Mouse (Mus musculus): ENCODE data around the gene Skint3.
"Not testable (repeated sequence)": the region's sequence is repeated elsewhere in the genome, so short reads cannot be mapped to it uniquely, and the experiment has no call there.

Skint3 gene

DNA sequence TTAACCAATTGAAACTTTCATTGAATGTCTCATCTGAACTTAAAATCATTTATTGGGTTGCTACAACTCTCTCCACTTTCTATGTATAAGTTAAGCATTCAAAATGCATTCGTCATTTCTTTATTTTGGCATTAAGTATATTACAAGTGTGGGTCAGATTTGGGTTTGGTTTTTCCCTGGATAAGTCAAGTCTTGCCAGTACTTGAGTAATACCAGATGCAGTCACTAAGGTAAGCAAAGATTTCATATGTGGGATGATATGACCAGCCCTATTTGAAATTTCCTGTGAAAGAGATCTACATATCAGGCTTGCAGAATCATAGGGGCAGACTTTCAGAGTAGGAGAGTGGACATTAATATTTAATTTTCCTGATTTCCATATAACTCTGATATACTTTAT is at the start of gene Skint3:
Skint3 (plus strand) TSS at position 301 of the 400 bp plus-strand sequence.
- DNase-seq (ENCODE audit: low read depth, low spot score) = no peak

DNA sequence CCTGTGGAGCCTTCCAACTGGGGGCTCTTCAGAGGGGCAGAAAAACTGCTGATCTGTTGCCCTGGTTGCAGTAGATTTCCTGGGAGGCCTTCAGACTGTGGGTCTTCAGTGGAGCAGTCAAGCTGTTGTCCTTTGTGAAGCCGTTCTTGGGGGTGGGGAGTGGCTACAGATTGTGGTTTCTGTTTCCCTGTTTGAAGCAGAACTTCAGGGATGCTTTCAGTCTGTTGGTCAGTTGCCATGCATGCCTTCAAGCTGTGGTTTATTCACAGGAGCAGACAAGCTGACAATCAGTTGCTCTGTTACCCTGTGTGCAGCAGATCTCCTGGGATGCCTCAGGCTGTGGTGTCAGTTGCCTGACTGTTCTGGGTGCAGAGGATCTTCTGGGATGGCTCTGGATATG is 11.4 kb downstream of the Skint3 start:
- no peak for DNase-seq (ENCODE audit: low read depth, low spot score)

DNA sequence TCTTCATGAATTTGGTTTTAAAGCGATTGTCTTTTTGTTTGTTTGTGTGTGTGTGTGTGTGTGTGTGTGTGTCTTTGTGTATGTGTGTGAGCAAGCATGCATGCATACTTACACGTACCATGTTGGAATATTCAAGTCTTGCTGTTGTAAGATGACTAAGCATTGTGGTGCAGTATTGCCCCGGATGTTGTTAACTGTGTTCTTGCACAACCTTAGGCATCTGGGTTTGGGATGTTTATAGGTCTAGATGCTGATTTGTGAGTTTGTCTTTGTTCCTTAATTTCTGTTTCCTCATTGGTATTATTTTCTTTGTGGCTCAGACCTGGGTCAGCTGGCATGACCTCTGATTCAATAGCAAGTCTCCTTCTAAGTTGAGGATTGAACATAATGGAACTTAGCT is 11.9 kb downstream of the Skint3 start:
- DNase-seq (ENCODE audit: low read depth, low spot score) = no peak

DNA sequence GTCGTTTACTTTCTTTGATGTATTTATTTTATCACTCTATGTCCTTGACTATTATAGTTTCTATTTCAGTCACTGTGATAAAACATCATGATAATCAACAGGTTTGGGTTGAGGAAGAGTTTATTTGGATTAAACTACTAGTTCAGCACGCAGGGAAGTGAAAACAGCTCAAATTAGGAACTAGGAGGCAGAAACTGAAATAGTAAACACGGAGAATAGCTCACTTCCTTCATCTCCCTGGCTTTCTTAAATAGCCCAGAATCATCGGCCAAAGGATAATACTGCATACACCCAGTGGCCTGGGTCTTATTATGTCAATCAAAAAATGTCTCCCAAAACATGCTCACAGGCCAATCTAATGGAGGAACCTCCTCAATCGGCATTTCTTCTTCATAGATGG is 24.0 kb downstream of the Skint3 start:
- no peak for DNase-seq (ENCODE audit: low read depth, low spot score)

DNA sequence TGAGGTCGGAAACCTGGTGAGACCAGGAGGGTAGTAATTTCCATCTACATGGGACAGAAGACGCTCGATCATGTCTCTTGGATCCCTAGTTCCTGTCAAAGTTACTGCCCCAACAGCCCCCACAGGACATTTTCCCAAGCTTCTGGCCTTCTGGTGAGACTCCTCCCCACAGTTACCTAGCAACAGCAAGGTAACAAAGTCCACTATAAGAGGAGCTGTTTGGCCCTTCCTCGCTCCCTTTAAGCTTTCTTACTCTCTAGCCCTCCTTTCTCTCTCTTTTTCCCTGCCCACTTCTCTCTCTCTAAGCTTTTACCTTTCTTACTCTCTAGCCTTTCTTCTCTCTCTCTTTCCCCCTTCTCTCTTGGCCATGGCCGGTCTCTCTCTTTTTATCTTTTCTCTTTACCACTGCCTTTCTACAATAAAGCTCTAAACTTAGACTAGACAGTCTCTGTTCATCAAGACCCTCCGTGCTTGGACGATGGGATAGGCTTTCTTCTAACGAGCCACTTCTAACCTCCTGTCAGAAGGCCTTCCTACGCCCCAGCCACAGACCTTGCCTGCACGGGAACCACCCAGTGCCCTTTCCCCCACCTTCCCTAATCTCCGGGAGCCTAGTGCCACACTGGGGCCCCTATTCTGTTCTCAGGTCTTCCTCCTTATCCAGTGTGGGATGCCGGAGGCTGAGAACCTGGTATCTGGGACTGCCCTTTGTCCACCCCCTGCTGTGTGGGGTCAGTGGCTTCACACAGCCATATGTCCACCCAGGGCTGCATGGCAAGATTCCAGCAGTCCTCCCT is 55.3 kb downstream of the Skint3 start:
- DNase-seq (ENCODE audit: low read depth, low spot score) = no peak

DNA sequence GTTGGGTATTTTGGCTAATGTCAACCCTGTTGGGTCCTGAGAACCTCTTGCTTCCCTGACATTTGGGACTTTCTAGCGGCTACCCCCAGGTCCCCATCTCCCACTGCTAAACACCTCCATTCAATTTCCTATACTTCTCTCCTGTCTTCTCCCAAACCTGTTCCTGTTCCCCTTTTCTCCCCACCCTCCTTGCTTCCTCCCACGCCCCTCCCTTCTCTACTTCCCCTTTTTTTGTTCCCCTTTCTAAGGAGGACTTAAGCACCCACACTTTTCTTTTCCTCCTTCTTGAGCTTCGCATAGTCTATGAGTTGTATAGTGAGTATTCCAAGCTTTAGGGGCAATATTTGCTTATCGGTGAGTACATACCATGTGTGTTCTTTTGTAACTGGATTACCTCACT is 56.4 kb downstream of the Skint3 start:
- DNase-seq (ENCODE audit: low read depth, low spot score) = no peak

DNA sequence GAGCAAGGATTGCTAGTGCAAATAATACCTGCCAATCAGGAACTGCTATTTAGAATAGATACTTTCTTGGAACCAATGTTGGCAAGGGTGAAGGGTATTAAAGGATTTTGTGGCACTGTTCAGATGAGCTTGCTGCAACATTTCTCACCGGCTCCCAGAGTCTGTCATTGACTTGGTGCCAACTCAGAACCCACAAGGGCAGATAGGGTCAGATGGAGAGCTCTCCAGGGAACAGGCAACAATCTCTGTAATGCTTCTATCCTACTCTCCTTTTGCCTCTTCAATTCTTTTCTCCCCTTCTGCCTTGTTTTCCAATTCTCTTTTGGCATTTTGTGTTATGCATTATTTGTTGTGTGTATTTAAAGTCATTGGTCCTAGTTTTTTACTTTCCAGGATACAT is 70.3 kb downstream of the Skint3 start:
- DNase-seq (ENCODE audit: low read depth, low spot score) = no peak

DNA sequence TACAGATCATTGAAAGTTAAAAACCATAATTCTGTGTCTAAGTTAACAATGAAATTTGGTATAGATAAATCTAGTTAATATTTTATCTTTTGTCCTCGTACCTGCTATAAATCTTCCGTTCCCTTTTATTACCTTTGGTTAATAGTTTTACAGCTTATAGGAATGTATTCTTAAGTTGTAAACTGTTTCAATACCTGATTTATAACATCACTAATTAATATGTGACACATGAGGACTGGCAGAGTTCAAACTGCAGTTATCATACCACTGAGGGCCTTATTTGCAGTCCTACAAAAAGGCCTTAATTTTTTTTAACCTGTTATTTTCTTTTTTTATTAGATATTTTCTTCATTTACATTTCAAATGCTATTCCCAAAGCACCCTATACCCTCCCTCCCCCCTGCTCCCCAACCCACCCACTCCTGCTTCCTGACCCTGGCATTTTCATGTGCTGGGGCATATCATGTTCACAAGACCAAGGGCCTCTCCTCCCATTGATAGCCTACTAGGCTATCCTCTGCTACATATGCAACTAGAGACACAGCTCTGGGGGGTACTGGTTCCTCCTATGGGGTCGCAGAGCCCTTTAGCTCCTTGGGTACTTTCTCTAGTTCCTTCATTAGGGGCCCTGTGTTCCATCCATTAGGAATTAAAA is 70.9 kb downstream of the Skint3 start:
- no peak for DNase-seq (ENCODE audit: low read depth, low spot score)

DNA sequence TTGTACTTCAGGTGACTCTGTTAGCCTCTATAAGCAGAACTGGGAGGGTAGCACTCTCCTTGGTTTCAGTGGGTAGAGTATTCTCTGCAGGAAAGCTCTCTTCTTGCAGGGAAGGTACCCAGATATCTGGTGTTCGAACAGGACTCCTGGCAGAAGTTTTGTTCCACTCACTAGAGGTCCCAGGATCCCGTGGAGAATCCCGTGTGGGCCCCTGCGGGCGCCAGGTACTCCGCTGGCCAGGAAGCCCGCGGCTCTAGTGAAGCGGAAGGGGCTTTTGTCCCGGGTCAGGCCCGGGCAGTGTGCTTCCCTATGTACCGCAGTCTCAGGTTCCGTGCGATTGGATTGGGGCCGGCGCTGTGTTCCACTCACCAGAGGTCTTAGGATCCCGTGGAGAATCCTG is 117.1 kb downstream of the Skint3 start:
- not testable (repeated sequence) for DNase-seq (ENCODE audit: low read depth, low spot score)

Data from c-Kit-negative CD71-positive TER-119-positive erythroid progenitor cells, embryonic 14.5 days (primary cell).